Mouse (Mus musculus): Measurements from ENCODE around the gene Slc12a8.
"Not testable (repeated sequence)": the region's sequence is repeated elsewhere in the genome, so short reads cannot be mapped to it uniquely, and the experiment has no call there.

The Slc12a8 gene

GRCm38 (mm10) chr16:33516807-33517565 lies at the start of gene Slc12a8:
TSS of gene Slc12a8 (plus strand) at chr16:33517328.
- no peak for DNase-seq

DNA sequence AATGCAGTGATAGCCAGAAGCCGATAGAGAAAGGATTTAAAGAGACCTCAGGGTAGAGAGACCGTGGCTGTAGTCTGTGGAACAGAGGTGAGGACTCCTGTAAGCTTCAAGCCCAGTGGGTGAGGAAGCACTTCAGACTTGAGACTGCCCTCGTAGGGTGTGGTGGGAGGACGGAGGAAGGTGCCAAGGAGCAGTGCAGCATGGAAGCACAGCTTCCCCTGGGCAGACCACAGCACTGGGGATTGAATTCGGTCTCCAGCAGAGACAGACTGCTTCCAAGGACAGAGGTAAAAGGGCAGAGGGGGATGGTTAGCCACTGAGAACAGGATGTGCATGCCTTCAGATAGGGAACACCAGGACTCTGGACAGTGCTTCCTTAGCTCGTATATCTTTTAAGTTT lies 49.7 kb upstream of the Slc12a8 start:
- peak; percentile 57 to 67 for DNase-seq

DNA sequence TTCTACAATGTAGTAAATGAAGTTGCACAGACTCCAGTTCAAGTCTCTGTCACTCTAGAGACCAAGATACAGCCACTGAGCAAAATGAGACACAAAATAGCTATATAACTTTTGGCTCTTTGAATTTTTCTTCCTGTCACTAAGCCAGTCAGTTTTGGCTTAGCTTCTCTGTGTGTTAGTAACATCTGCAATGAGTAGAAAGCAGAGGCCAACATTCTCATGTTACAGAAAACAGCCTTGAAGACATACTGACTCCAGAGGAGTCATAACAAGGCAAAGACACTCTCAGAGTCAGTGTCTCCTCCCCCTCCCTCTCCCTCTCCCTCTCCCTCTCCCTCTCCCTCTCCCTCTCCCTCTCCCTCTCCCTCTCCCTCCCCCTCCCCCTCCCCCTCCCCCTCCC lies 47.2 kb upstream of the Slc12a8 start:
- no peak for DNase-seq

GRCm38 (mm10) chr16:33474381-33474780 lies 42.7 kb upstream of the Slc12a8 start:
- no peak for DNase-seq

GRCm38 (mm10) chr16:33479926-33480325 lies 37.2 kb upstream of the Slc12a8 start:
- DNase-seq, result no peak

GRCm38 (mm10) chr16:33481148-33481547 lies 36.0 kb upstream of the Slc12a8 start:
- DNase-seq, result peak in 1 of 2 experiments; percentile 46

- no peak for DNase-seq
These were observed 34.8 kb upstream of the Slc12a8 start for GRCm38 (mm10) chr16:33482309-33482708.

GRCm38 (mm10) chr16:33487709-33488108 lies 29.4 kb upstream of the Slc12a8 start:
- no peak for DNase-seq

DNA sequence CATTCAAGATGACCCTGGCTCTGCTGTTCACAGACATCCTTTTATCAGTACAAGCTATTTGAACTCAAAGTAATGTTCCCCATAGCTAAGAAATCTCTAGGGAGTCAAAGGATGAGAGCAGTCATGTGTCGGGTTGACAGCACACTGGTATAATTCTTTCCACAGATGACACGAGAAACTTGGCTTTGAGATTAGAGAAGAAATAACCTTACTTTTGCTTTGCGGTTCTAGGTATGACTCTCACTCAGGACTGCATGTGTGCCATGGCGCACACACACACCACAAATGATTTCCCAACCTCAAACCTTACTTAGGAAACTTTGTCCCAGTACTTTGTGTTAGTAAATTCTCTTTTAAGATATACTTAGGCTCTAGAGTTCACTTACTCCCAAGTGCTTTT lies 22.8 kb upstream of the Slc12a8 start:
- DNase-seq, result no peak

GRCm38 (mm10) chr16:33508082-33508481 lies 9.0 kb upstream of the Slc12a8 start:
- DNase-seq, result no peak

- DNase-seq, result not testable (repeated sequence)
These were observed 7.9 kb upstream of the Slc12a8 start for GRCm38 (mm10) chr16:33509231-33509630.

GRCm38 (mm10) chr16:33510856-33511255 lies 6.3 kb upstream of the Slc12a8 start:
- DNase-seq, result not testable (repeated sequence)

DNA sequence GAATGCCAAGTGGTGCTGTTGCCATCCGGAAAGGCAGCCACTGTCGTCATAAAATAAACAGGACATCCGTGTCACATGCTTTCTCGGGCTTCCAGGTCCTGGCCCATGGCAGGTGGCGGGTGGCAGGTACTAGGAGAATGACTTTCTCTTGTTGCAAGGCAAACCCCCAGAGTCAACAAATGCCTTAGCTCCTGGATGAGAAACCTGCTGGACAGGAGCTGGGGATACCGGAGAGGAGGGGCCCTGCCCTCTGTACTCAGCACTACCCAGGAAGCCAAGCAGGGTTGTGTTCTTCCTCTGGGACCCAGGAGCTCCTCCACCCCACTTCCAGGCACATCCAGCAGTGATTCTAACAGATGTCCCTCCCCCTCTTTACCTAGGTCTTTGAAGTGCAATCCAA lies 4.6 kb upstream of the Slc12a8 start:
- no peak for DNase-seq

DNA sequence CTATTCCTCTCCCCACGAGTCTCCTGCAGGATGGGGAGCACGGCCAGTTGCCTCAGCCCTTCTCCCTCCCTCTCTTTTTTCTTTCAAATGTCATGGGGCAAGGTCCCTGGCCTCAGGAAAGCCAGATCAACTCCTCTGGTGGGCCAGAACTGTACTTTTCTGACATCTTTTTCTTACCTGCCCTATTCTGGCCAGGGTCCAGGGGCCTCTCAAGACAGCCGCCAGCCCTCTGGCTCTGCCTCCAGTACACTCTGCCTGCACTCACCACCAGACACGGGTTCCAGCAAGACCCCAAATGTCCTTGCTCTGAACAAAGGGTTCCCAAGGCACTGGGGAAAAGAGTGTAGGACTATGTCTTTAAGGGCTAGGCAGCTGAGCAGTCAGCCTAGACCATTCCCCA lies 499 bp downstream of the Slc12a8 start:
- DNase-seq, result no peak

DNA sequence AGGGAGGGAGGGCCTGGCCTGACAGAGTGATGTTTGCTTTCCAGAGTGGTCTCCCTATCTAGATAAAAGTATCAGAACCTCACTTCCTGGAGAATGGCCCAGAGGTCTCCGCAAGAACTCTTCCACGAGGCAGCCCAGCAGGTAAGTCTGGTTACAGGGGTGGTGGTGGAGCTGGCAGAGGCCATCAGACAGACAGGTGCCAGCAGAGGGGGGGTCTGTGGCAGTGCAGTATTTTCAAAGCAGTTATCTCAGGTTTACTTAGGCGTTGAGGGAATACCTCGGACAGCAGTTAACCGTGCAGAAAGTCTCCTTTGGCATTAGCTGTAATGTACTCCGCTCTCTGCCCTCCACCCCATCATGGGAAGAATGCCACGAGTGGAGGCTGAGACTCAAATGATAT lies 1.1 kb downstream of the Slc12a8 start:
- no peak for DNase-seq

DNA sequence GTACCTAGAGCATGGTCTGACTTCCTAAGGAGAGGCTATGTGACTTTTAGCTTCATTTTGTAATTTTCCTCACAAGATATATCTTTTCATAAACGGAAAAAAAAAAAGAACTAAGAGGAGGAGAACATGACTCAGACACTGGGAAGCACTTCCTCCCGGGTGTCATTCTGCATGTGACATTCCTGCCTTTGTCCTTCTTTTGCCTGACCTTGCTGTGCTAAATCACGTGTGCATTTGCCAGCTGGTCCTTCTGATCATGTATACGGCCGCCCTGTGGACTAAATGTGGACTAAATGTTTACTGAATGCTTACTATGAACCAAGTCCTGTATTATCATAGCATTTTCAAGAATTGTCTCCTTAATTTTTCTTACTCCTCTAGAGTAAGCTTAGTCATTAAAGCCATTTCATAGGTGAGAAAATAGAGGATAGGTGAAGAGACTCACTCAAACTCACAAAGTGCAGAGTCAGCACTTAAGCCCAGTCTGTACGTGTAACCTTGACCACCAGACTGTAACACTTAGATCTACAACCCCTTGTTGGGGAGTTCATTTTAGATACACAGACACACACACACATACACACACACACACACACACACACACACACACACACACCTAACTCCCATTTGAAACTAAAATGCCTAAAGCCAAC lies 2.9 kb downstream of the Slc12a8 start:
- no peak for DNase-seq

- DNase-seq, result no peak
These were observed 5.4 kb downstream of the Slc12a8 start for GRCm38 (mm10) chr16:33522516-33522915.

GRCm38 (mm10) chr16:33523571-33523970 lies 6.4 kb downstream of the Slc12a8 start:
- DNase-seq, result no peak

GRCm38 (mm10) chr16:33529502-33530454 lies 12.7 kb downstream of the Slc12a8 start:
- no peak for DNase-seq

GRCm38 (mm10) chr16:33531184-33531583 lies 14.1 kb downstream of the Slc12a8 start:
- no peak for DNase-seq

DNA sequence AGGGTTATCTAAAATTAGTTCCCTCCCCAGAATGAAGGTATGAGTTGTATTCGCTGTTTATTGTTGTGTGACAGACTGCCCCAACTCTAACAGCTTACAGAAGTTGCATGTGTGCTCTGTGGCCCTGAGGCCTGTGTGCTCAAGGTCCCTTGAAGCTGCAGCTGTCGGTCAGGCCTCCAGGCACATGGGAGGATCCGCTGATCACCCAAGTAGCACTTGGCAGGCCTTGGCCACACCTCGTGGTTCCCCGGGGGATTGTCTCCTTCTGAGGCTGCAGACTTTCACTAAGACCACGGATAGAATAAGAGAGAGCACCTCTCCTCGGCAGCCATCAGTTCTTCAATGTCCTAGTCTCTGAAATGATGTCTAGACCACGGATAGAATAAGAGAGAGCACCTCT lies 19.3 kb downstream of the Slc12a8 start:
- no peak for DNase-seq

- no peak for DNase-seq
These were observed 20.5 kb downstream of the Slc12a8 start for GRCm38 (mm10) chr16:33537499-33538225.

GRCm38 (mm10) chr16:33544346-33544745 lies 27.2 kb downstream of the Slc12a8 start:
- DNase-seq, result no peak
